Comparison of ENCODE assay signal across 26 mouse cellular contexts in genomic region chr9:50459537-50459936, GRCm38 (mm10). TPM values are rescaled to one million over a fixed set of nuclear protein-coding genes. Genes with fewer than 3 reads are reported as not detected.
DNase-seq lines count a peak whose midpoint lies in the region; ATAC-seq and TF ChIP-seq lines count a peak whose summit lies in the region.
"Had no signal": no experiment of that assay in that cellular context is flagged by ENCODE, and none has a peak within 500 bp of the region (broad histone marks: within the 10 kb centered on the region; RNA-seq: fewer than 3 reads in every experiment).

No protein-coding gene starts in this region.

- dilution Hi-C loops in CH12.LX (cut with MboI; ENCODE audit: extremely low pct_ligation_motif_present, extremely low pct_unique_long_range_greater_than_20kb, low sequenced_read_pairs), result no loop called here

- no peak for TF ChIP-seq CTCF in CH12.LX (conservative IDR thresholded peaks at IDR 0.05 in 1 of 2, IDR thresholded peaks at IDR 0.05 in 1 of 2; ENCODE audit: low read depth in 2 of 2, low read length in 2 of 2)

- H3K4me1 ChIP-seq in CH12.LX (ENCODE audit: control insufficient read depth in 1 of 2, insufficient read depth in 2 of 2), result peaks cover 14 to 58% of the 10 kb centered on the region in 2 experiments
- H3K4me1 ChIP-seq: forebrain, embryonic 15.5 days had no signal

- in situ Hi-C loops in CH12.LX (cut with MboI; ENCODE audit: low pct_ligation_motif_present, low pct_unique_long_range_greater_than_20kb, low sequenced_read_pairs), result loop anchor here (5.0 to 10.0 kb wide), 2 partner anchors 145 to 213 kb away; partner anchors contain the start of genes Sdhd and Timm8b

- peak; percentile 72 for DNase-seq in CH12.LX (ENCODE audit: extremely low read depth)
- DNase-seq in kidney, adult 8-10 months, result no peak
- no peak for DNase-seq in adrenal gland, postnatal 10 days
- DNase-seq: adrenal gland, postnatal 25 days; B cell, adult 2 months; cerebellum, adult 2 months; cerebellum, postnatal 10 days; embryo, embryonic 11 days; gastrocnemius, postnatal 10 days; heart, adult 2 months; heart, postnatal 14 days had no signal

- no peak for TF ChIP-seq POLR2A in CH12.LX (IDR thresholded peaks at IDR 0.05; ENCODE audit: low read depth, low read length)

- H3K27ac ChIP-seq in CH12.LX (ENCODE audit: insufficient read depth, low read depth), result no peak overlapping the region
- H3K27ac ChIP-seq: embryonic facial prominence, embryonic 15.5 days; forebrain, embryonic 15.5 days; heart, adult 2 months; heart, embryonic 15.5 days; hindbrain, embryonic 10.5 days; hindbrain, embryonic 14.5 days had no signal

- H3K79me2 ChIP-seq in CH12.LX (replicated peaks; ENCODE audit: control insufficient read depth, extremely low read depth, insufficient read depth, poor library complexity, severe bottlenecking), result no peaks in the 10 kb centered on the region

- peak; percentile 84 for TF ChIP-seq EP300 in CH12.LX (IDR thresholded peaks at IDR 0.05; ENCODE audit: low read length)

- TF ChIP-seq RAD21 in CH12.LX (IDR thresholded peaks at IDR 0.05; ENCODE audit: low read depth, low read length), result no peak

- peak; percentile 39 for ATAC-seq in granulocyte monocyte progenitor cell, adult 5-6 weeks (replicated peaks; ENCODE audit: poor library complexity, severe bottlenecking)
- ATAC-seq in megakaryocyte progenitor cell, adult 5-6 weeks (replicated peaks; ENCODE audit: poor library complexity), result peak; percentile 27; the same call in 1 of the 2 replicates
- no peak for ATAC-seq in erythroid progenitor cell, adult 5-6 weeks (replicated peaks; ENCODE audit: low FRiP score, poor library complexity, severe bottlenecking)
- ATAC-seq: activated CD4-positive, CD25-positive, alpha-beta regulatory T cell, adult 4 months; CD4-positive, CD25-positive, alpha-beta regulatory T cell, adult 4 months; forebrain, embryonic 15.5 days; Patski had no signal

- no peak overlapping the region for H3K4me3 ChIP-seq in CH12.LX (replicated peaks in 1 of 3; ENCODE audit: low read depth in 2 of 3, low read length in 2 of 3, poor library complexity in 1 of 3)
- H3K4me3 ChIP-seq: embryonic facial prominence, embryonic 15.5 days; erythroblast, embryonic 14.5 days; forebrain, embryonic 15.5 days; heart, adult 2 months; heart, embryonic 15.5 days; hindbrain, embryonic 10.5 days had no signal

- no peaks in the 10 kb centered on the region for H3K27me3 ChIP-seq in CH12.LX (replicated peaks)
- H3K27me3 ChIP-seq: embryonic facial prominence, embryonic 15.5 days; forebrain, embryonic 15.5 days; heart, embryonic 15.5 days; Patski had no signal

- H3K9me3 ChIP-seq in CH12.LX (replicated peaks; ENCODE audit: low read length), result no peaks in the 10 kb centered on the region
- H3K9me3 ChIP-seq: embryonic facial prominence, embryonic 15.5 days; forebrain, embryonic 15.5 days; heart, embryonic 15.5 days; hindbrain, embryonic 10.5 days had no signal

- H3K36me3 ChIP-seq in CH12.LX (replicated peaks in 1 of 2; ENCODE audit: control insufficient read depth in 1 of 2, insufficient read depth in 1 of 2, low read length in 1 of 2), result no peaks in the 10 kb centered on the region
- H3K36me3 ChIP-seq: embryonic facial prominence, embryonic 15.5 days; forebrain, embryonic 15.5 days; heart, embryonic 15.5 days; hindbrain, embryonic 10.5 days had no signal

- peak overlapping the region; percentile 37; the same call in 1 of the 2 replicates for H3K4me2 ChIP-seq in CH12.LX (ENCODE audit: insufficient read depth, low read depth, poor library complexity, severe bottlenecking)
- H3K4me2 ChIP-seq: embryonic facial prominence, embryonic 15.5 days; forebrain, embryonic 15.5 days; heart, embryonic 11.5 days; heart, embryonic 15.5 days; hindbrain, embryonic 14.5 days had no signal

- no peak overlapping the region; the same call in 1 of the 2 replicates for H3K9ac ChIP-seq in CH12.LX (ENCODE audit: insufficient read depth, low read depth)
- H3K9ac ChIP-seq: embryonic facial prominence, embryonic 15.5 days; forebrain, embryonic 15.5 days; heart, embryonic 15.5 days; hindbrain, embryonic 14.5 days had no signal

TF ChIP-seq in CH12.LX, 34 proteins besides CTCF, POLR2A, EP300 and RAD21:
- TF ChIP-seq CHD2 (IDR thresholded peaks at IDR 0.05; ENCODE audit: low read length), result peak; percentile 76
- TF ChIP-seq MAZ (IDR thresholded peaks at IDR 0.05; ENCODE audit: low read depth, low read length), result no peak
- no peak for TF ChIP-seq MYC (IDR thresholded peaks at IDR 0.05; ENCODE audit: low read depth, low read length)
- peak; percentile 39 for TF ChIP-seq IRF4 (IDR thresholded peaks at IDR 0.05; ENCODE audit: low read depth, low read length)
- TF ChIP-seq JUND (conservative IDR thresholded peaks at IDR 0.05; ENCODE audit: low read depth, low read length), result no peak

RNA-seq across cellular contexts. Expression of gene Plet1, which starts 34.8 kb away (rescaled TPM):
- 0.08 TPM in 1 of 2 replicates, not detected in the other for total RNA-seq in CH12.LX (2012; rRNA removed)
- total RNA-seq in CH12.LX (2014; rRNA removed), result not detected in 2 replicates
- 0.19 TPM in 1 of 2 replicates, not detected in the other for polyA plus RNA-seq in CH12.LX (2012; ENCODE audit: insufficient read length, low read depth)
- 5.2 TPM in 1 of 2 replicates, not detected in the other for total RNA-seq in granulocyte monocyte progenitor cell, adult 5-6 weeks (2014; fragmentation: Nextera tagmentation)
- total RNA-seq in granulocyte monocyte progenitor cell, adult 5-6 weeks (2017), result not detected in 2 replicates
- total RNA-seq in megakaryocyte progenitor cell, adult 5-6 weeks (2015), result 0.35 TPM in 1 of 2 replicates, not detected in the other
- 0.51 and 0.54 TPM in 2 replicates for total RNA-seq in megakaryocyte progenitor cell, adult 5-6 weeks (2017)
- not detected in 2 replicates for total RNA-seq in erythroid progenitor cell, adult 5-6 weeks (2015; ENCODE audit: low replicate concordance)
- not detected in 2 replicates for total RNA-seq in erythroid progenitor cell, adult 5-6 weeks (2017; ENCODE audit: low replicate concordance)
- under 1 TPM; 0.30 to 0.51 TPM for total RNA-seq in adrenal gland, postnatal 10 days (2021)
- total RNA-seq: gastrocnemius, postnatal 10 days; gastrocnemius, postnatal 4 days had no signal
- polyA plus RNA-seq: erythroblast, embryonic 14.5 days; forebrain, embryonic 11.5 days; forebrain, embryonic 15.5 days had no signal
